Mouse (Mus musculus) retina, postnatal 7 days (tissue): ENCODE results near the gene Fam174b.

Experiments used
- DNase-seq: peaks from one replicate; pipeline ENCODE4 v3.0.0-alpha.2; 2012; ENCODE audit warnings: low read depth, low spot score

Gene Fam174b

GRCm38 (mm10) chr7:73814454-73814853 lies 74.4 kb downstream of the Fam174b start:
- no peak for DNase-seq

GRCm38 (mm10) chr7:73816255-73816996 lies 76.3 kb downstream of the Fam174b start:
- no peak for DNase-seq

GRCm38 (mm10) chr7:73819366-73819765 lies 79.3 kb downstream of the Fam174b start:
- no peak for DNase-seq
